Mouse (Mus musculus): ENCODE measurements around the gene Mis18a. TPM values are rescaled to one million over a fixed set of nuclear protein-coding genes. Genes with fewer than 3 reads are reported as not detected.
A peak's percentile ranks its signal among the peaks of the same experiment; 100 is the strongest.

Gene Mis18a
- polyA plus RNA-seq, 1 experiment, result 22.2 TPM

GRCm38 (mm10) chr16:90738092-90738956, 11.1 kb upstream of the Mis18a start, which contains the start of gene Mrap:
Gene Mrap (plus strand): TSS chr16:90738207.
- Histone ChIP-seq H3ac (ENCODE audit: control insufficient read depth, insufficient read length, low read depth) (no peak within 1 kb of the TSS), H3K79me2 (ENCODE audit: control insufficient read depth, insufficient read depth) (no peaks in the 10 kb centered on the region), H3K4me3 (ENCODE audit: insufficient read depth, poor library complexity, severe bottlenecking) (no peak within 1 kb of the TSS), H3K27me3 (ENCODE audit: control insufficient read depth, insufficient read depth, insufficient read length) (no peaks in the 10 kb centered on the region), H3K79me3 (ENCODE audit: low read depth) (no peaks in the 10 kb centered on the region), H3K36me3 (ENCODE audit: control insufficient read depth, insufficient read depth) (no peaks in the 10 kb centered on the region)
- no peak for TF ChIP-seq CTCF (IDR thresholded peaks at IDR 0.05; ENCODE audit: control insufficient read depth, insufficient read depth, insufficient read length)
- no peak for TF ChIP-seq MYOG (IDR thresholded peaks at IDR 0.05; ENCODE audit: control insufficient read depth, extremely low read depth, insufficient read length)
- no peak for TF ChIP-seq FOSL1 (IDR thresholded peaks at IDR 0.05; ENCODE audit: insufficient read depth, low read length, poor library complexity, severe bottlenecking)
- TF ChIP-seq MYOD1 (IDR thresholded peaks at IDR 0.05; ENCODE audit: control insufficient read depth, insufficient read length, low read depth), result no peak

- no peaks in the 10 kb centered on the region for H3K79me3 ChIP-seq (ENCODE audit: low read depth)
- no peaks in the 10 kb centered on the region for H3K36me3 ChIP-seq (ENCODE audit: control insufficient read depth, insufficient read depth)
- H3ac ChIP-seq (ENCODE audit: control insufficient read depth, insufficient read length, low read depth), result no peak overlapping the region
- H3K4me3 ChIP-seq (ENCODE audit: insufficient read depth, poor library complexity, severe bottlenecking), result no peak overlapping the region
- TF ChIP-seq MAX (IDR thresholded peaks at IDR 0.05) (no peak), CTCF (IDR thresholded peaks at IDR 0.05; ENCODE audit: control insufficient read depth, insufficient read depth, insufficient read length) (no peak), MYOD1 (IDR thresholded peaks at IDR 0.05; ENCODE audit: control insufficient read depth, insufficient read length, low read depth) (no peak), FOSL1 (IDR thresholded peaks at IDR 0.05; ENCODE audit: insufficient read depth, low read length, poor library complexity, severe bottlenecking) (no peak), USF1 (IDR thresholded peaks at IDR 0.05; ENCODE audit: low read depth) (no peak), CEBPB (IDR thresholded peaks at IDR 0.05; ENCODE audit: low read depth) (no peak), MYOG (IDR thresholded peaks at IDR 0.05; ENCODE audit: control insufficient read depth, extremely low read depth, insufficient read length) (no peak)
- no peaks in the 10 kb centered on the region for H3K27me3 ChIP-seq (ENCODE audit: control insufficient read depth, insufficient read depth, insufficient read length)
- H3K79me2 ChIP-seq (ENCODE audit: control insufficient read depth, insufficient read depth), result no peaks in the 10 kb centered on the region
Observed at GRCm38 (mm10) chr16:90736672-90737270, 9.6 kb upstream of the Mis18a start.

DNA sequence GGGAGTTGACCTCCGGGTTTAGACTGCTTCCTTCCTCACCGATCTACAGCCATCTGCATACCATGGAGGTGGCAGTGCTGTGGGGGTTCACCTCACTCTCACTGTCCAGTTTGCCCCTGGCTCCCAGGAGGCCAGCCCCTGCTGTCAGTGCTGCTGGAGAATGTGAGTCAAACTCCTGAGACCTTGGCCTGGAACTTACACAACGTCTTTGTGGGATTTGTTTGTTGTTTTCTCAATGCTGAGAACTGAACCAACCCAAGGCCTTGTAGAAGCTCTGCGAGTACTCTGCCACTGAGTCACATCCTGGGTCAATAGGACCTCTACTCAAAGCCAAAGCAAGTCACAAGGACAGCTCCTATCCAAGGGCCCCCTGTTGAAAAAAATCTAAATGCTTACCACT, 8.4 kb upstream of the Mis18a start:
- TF ChIP-seq FOSL1 (IDR thresholded peaks at IDR 0.05; ENCODE audit: insufficient read depth, low read length, poor library complexity, severe bottlenecking) (no peak), CEBPB (IDR thresholded peaks at IDR 0.05; ENCODE audit: low read depth) (no peak), CTCF (IDR thresholded peaks at IDR 0.05; ENCODE audit: control insufficient read depth, insufficient read depth, insufficient read length) (no peak), MAX (IDR thresholded peaks at IDR 0.05) (no peak), MYOD1 (IDR thresholded peaks at IDR 0.05; ENCODE audit: control insufficient read depth, insufficient read length, low read depth) (no peak), USF1 (IDR thresholded peaks at IDR 0.05; ENCODE audit: low read depth) (no peak), MYOG (IDR thresholded peaks at IDR 0.05; ENCODE audit: control insufficient read depth, extremely low read depth, insufficient read length) (no peak)
- no peaks in the 10 kb centered on the region for H3K36me3 ChIP-seq (ENCODE audit: control insufficient read depth, insufficient read depth)
- no peaks in the 10 kb centered on the region for H3K79me2 ChIP-seq (ENCODE audit: control insufficient read depth, insufficient read depth)
- no peaks in the 10 kb centered on the region for H3K27me3 ChIP-seq (ENCODE audit: control insufficient read depth, insufficient read depth, insufficient read length)
- no peak overlapping the region for H3ac ChIP-seq (ENCODE audit: control insufficient read depth, insufficient read length, low read depth)
- no peak overlapping the region for H3K4me3 ChIP-seq (ENCODE audit: insufficient read depth, poor library complexity, severe bottlenecking)
- H3K79me3 ChIP-seq (ENCODE audit: low read depth), result no peaks in the 10 kb centered on the region

DNA sequence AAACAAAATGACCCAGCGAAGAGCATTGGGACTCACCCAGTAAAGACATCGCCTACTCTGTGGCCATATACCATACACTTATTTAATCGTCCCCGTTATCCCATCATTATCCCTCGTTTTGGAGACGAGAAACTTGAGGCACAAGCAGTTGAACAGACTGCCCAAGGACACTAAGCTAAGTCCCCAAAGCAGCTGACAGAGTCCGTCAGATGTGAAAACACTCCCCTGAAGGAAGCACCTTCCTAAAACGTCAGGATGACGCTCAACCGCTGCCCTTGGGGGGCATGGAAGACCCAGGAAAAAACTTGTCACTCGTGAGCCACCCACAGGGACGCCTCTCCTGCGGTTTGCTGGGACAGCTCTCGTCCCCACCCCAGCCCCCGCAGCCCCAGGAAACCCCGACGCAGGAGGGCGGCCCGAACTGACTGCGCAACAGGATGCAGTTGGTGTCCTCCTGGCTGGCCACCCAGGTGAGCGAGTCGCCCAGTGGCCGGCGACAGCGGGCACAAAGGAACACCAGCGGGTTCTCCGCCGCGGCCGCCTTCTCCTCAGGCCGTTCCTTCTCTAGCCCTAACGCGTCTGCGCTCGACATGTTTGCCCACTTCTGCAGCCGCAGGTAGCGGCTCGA, 490 bp downstream of the Mis18a start:
- Histone ChIP-seq H3K79me2 (ENCODE audit: control insufficient read depth, insufficient read depth) (peaks cover 27% of the 10 kb centered on the region), H3ac (ENCODE audit: control insufficient read depth, insufficient read length, low read depth) (peak overlapping the region; percentile 70), H3K79me3 (ENCODE audit: low read depth) (peaks cover 10% of the 10 kb centered on the region), H3K27me3 (ENCODE audit: control insufficient read depth, insufficient read depth, insufficient read length) (no peaks in the 10 kb centered on the region), H3K36me3 (ENCODE audit: control insufficient read depth, insufficient read depth) (no peaks in the 10 kb centered on the region), H3K4me3 (ENCODE audit: insufficient read depth, poor library complexity, severe bottlenecking) (peak overlapping the region; percentile 69)
- TF ChIP-seq CTCF (IDR thresholded peaks at IDR 0.05; ENCODE audit: control insufficient read depth, insufficient read depth, insufficient read length) (no peak), MAX (IDR thresholded peaks at IDR 0.05) (no peak), MYOD1 (IDR thresholded peaks at IDR 0.05; ENCODE audit: control insufficient read depth, insufficient read length, low read depth) (no peak), USF1 (IDR thresholded peaks at IDR 0.05; ENCODE audit: low read depth) (no peak), MYOG (IDR thresholded peaks at IDR 0.05; ENCODE audit: control insufficient read depth, extremely low read depth, insufficient read length) (no peak), FOSL1 (IDR thresholded peaks at IDR 0.05; ENCODE audit: insufficient read depth, low read length, poor library complexity, severe bottlenecking) (no peak), CEBPB (IDR thresholded peaks at IDR 0.05; ENCODE audit: low read depth) (no peak)

GRCm38 (mm10) chr16:90724051-90724450, 3.2 kb downstream of the Mis18a start:
- peaks cover 10% of the 10 kb centered on the region for H3K79me3 ChIP-seq (ENCODE audit: low read depth)
- peaks cover 22% of the 10 kb centered on the region for H3K36me3 ChIP-seq (ENCODE audit: control insufficient read depth, insufficient read depth)
- no peak overlapping the region for H3K4me3 ChIP-seq (ENCODE audit: insufficient read depth, poor library complexity, severe bottlenecking)
- H3K27me3 ChIP-seq (ENCODE audit: control insufficient read depth, insufficient read depth, insufficient read length), result no peaks in the 10 kb centered on the region
- peaks cover 27% of the 10 kb centered on the region for H3K79me2 ChIP-seq (ENCODE audit: control insufficient read depth, insufficient read depth)
- no peak overlapping the region for H3ac ChIP-seq (ENCODE audit: control insufficient read depth, insufficient read length, low read depth)
- no peak for TF ChIP-seq MAX (IDR thresholded peaks at IDR 0.05)
- no peak for TF ChIP-seq CTCF (IDR thresholded peaks at IDR 0.05; ENCODE audit: control insufficient read depth, insufficient read depth, insufficient read length)
- no peak for TF ChIP-seq USF1 (IDR thresholded peaks at IDR 0.05; ENCODE audit: low read depth)
